Mouse (Mus musculus) Patski (cell line): ENCODE results near the gene Tspan9. TPM values are rescaled to one million over a fixed set of nuclear protein-coding genes. Genes with fewer than 3 reads are reported as not detected.

Experiments used
- ATAC-seq: fragments of 100-300 bp; one replicate; pipeline ENCODE4 v1.8.0; 2021
- CTCF ChIA-PET: fragments of 350-600 bp; sonication (Branson Sonifier 250); formaldehyde crosslinking; loops from one replicate; lab custom pipeline; 2022; ENCODE audit warnings: inconsistent platforms; lab: Charles Lee
- POLR2A ChIA-PET: fragments of 350-600 bp; sonication (Branson Sonifier 250); formaldehyde crosslinking; loops from one replicate; lab custom pipeline; 2022; ENCODE audit warnings: antibody characterized with exemption, inconsistent platforms; lab: Charles Lee
- DNase-seq: peaks from one replicate; pipeline ENCODE4 v3.0.0-alpha.2; 2011; ENCODE audit warnings: low read depth, low spot score
- H3K27me3 ChIP-seq: fragments of 371-371 bp; one replicate; pipeline ENCODE4 v1.5.1; 2021
- CTCF ChIP-seq: fragments of 100-300 bp; IDR thresholded peaks from one replicate; pipeline ENCODE4 v1.5.1; 2021
- in situ Hi-C: fragments of 300-500 bp; cut with MboI; formaldehyde crosslinking; loops from 3 replicates; pipeline ENCODE4 v1.11.1; 2018; ENCODE audit warnings: low pct_unique_long_range_greater_than_20kb, mixed read lengths
- polyA plus RNA-seq: library from polyadenylated mRNA; unstranded; gene quantifications from one replicate; pipeline ENCODE4 v1.2.3, GENCODE M21; 2021

Gene Tspan9
- polyA plus RNA-seq, 1 experiment from 2014 or later = 135 TPM

- in situ Hi-C loops = loop anchor here (5.0 kb wide), 1 partner anchor 127 kb away; no protein-coding TSS in a partner anchor
- ATAC-seq (no peak), DNase-seq (no peak)
- H3K27me3 ChIP-seq = no peaks in the 10 kb centered on the region
- POLR2A ChIA-PET = no interaction called here
- CTCF ChIA-PET = no interaction called here
- TF ChIP-seq CTCF = no peak
Observed at GRCm38 (mm10) chr6:127965497-127965896, 177.9 kb downstream of the Tspan9 start.

- no peak for ATAC-seq
- no peak for TF ChIP-seq CTCF
- POLR2A ChIA-PET = no interaction called here
- in situ Hi-C loops = no loop called here
- DNase-seq = no peak
- CTCF ChIA-PET = no interaction called here
- H3K27me3 ChIP-seq = no peaks in the 10 kb centered on the region
Observed at GRCm38 (mm10) chr6:127960203-127960602, 183.2 kb downstream of the Tspan9 start.

GRCm38 (mm10) chr6:127956172-127956571 lies 187.2 kb downstream of the Tspan9 start:
- in situ Hi-C loops = no loop called here
- ChIA-PET CTCF (no interaction called here), POLR2A (no interaction called here)
- DNase-seq = no peak
- peaks cover 12% of the 10 kb centered on the region for H3K27me3 ChIP-seq
- no peak for TF ChIP-seq CTCF
- no peak for ATAC-seq

- POLR2A ChIA-PET = no interaction called here
- CTCF ChIA-PET = no interaction called here
- DNase-seq (no peak), ATAC-seq (no peak)
- no peak for TF ChIP-seq CTCF
- peaks cover 34% of the 10 kb centered on the region for H3K27me3 ChIP-seq
- in situ Hi-C loops = no loop called here
Observed at GRCm38 (mm10) chr6:127953071-127953470, 190.3 kb downstream of the Tspan9 start.

- peaks cover 45% of the 10 kb centered on the region for H3K27me3 ChIP-seq
- ChIA-PET CTCF (interaction anchor here (1.5 kb wide), 1 partner anchor 9 kb away, joined by 4 read pairs; no protein-coding TSS in a partner anchor), POLR2A (no interaction called here)
- ATAC-seq (no peak), DNase-seq (no peak)
- no peak for TF ChIP-seq CTCF
- in situ Hi-C loops = no loop called here
Observed at GRCm38 (mm10) chr6:127949885-127950284, 193.5 kb downstream of the Tspan9 start.

- CTCF ChIA-PET = interaction anchor here (1.5 kb wide), 1 partner anchor 10 kb away, joined by 4 read pairs; no protein-coding TSS in a partner anchor
- in situ Hi-C loops = no loop called here
- POLR2A ChIA-PET = no interaction called here
- TF ChIP-seq CTCF = no peak
- DNase-seq (no peak), ATAC-seq (no peak)
- H3K27me3 ChIP-seq = peaks cover 47% of the 10 kb centered on the region
Observed at GRCm38 (mm10) chr6:127948656-127949055, 194.7 kb downstream of the Tspan9 start.

- in situ Hi-C loops = no loop called here
- peak; percentile 71 for ATAC-seq
- TF ChIP-seq CTCF = no peak
- DNase-seq = no peak
- ChIA-PET CTCF (no interaction called here), POLR2A (no interaction called here)
- peaks cover 37% of the 10 kb centered on the region for H3K27me3 ChIP-seq
Observed at GRCm38 (mm10) chr6:127945725-127946124, 197.7 kb downstream of the Tspan9 start.

- DNase-seq (no peak), ATAC-seq (no peak)
- ChIA-PET POLR2A (no interaction called here), CTCF (no interaction called here)
- TF ChIP-seq CTCF = no peak
- in situ Hi-C loops = no loop called here
- H3K27me3 ChIP-seq = peaks cover 16% of the 10 kb centered on the region
Observed at GRCm38 (mm10) chr6:127942421-127942820, 201.0 kb downstream of the Tspan9 start.

GRCm38 (mm10) chr6:127935105-127935504 lies 208.3 kb downstream of the Tspan9 start:
- in situ Hi-C loops = no loop called here
- POLR2A ChIA-PET = no interaction called here
- DNase-seq (no peak), ATAC-seq (no peak)
- CTCF ChIA-PET = interaction anchor here (1.8 kb wide), 1 partner anchor 15 kb away, joined by 5 read pairs; no protein-coding TSS in a partner anchor
- peaks cover 12% of the 10 kb centered on the region for H3K27me3 ChIP-seq
- no peak for TF ChIP-seq CTCF

- ChIA-PET POLR2A (no interaction called here), CTCF (interaction anchor here (1.8 kb wide), 1 partner anchor 13 kb away, joined by 5 read pairs; no protein-coding TSS in a partner anchor)
- peaks cover 10% of the 10 kb centered on the region for H3K27me3 ChIP-seq
- TF ChIP-seq CTCF = no peak
- in situ Hi-C loops = no loop called here
- DNase-seq = no peak
- no peak for ATAC-seq
Observed at GRCm38 (mm10) chr6:127933841-127934240, 209.6 kb downstream of the Tspan9 start.

GRCm38 (mm10) chr6:127932697-127933096 lies 210.7 kb downstream of the Tspan9 start:
- H3K27me3 ChIP-seq = peaks cover 10% of the 10 kb centered on the region
- DNase-seq = no peak
- in situ Hi-C loops = no loop called here
- ATAC-seq = no peak
- CTCF ChIA-PET = no interaction called here
- POLR2A ChIA-PET = interaction anchor here (0.6 kb wide), 1 partner anchor 44 kb away, joined by 5 read pairs; no protein-coding TSS in a partner anchor
- no peak for TF ChIP-seq CTCF

GRCm38 (mm10) chr6:127928682-127929081 lies 214.7 kb downstream of the Tspan9 start:
- in situ Hi-C loops = no loop called here
- POLR2A ChIA-PET = no interaction called here
- ATAC-seq = no peak

More at GRCm38 (mm10) chr6:127928682-127929081, 214.7 kb downstream of the Tspan9 start:
- CTCF ChIA-PET = no interaction called here
- TF ChIP-seq CTCF = no peak
- H3K27me3 ChIP-seq = peaks cover 16% of the 10 kb centered on the region
- DNase-seq = no peak
